ENCODE assay signal across 28 mouse cellular contexts in the genomic region with DNA sequence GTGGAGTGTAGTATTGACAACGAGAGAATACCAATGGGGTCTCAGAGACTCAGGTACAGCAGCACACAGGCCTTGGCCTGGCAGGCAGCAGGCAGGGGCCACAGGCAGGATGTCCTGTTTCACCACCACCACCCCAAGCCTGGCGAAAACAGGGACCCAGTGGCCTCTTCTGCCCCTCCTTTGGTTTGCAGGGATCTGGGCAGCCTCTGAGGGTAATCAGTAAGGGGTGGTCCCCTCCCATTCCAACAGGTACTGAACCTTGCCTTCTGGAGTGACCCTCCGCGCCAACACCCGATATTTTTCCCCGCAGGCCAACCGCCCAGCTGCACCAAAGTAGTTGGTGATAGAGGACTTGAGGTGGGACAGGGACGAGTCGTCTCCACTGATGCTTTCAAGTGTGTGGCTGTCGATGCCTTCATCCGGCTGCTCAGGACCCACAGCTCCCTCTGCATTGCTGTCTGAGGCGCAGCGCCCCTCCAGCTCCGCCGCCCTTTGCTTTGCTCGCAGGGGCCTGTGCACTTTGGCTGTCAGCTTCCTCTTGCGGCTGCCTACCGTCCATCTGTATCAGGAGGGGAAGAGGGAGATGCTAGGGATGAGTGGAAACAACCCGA. TPM values are rescaled to one million over a fixed set of nuclear protein-coding genes. Genes with fewer than 3 reads are reported as not detected.
"Had no signal": no experiment of that assay in that cellular context is flagged by ENCODE, and none has a peak within 500 bp of the region (broad histone marks: within the 10 kb centered on the region; RNA-seq: fewer than 3 reads in every experiment).

No protein-coding gene starts in this region.

- H3K27ac ChIP-seq: heart, embryonic 13.5 days; heart, embryonic 15.5 days; hindbrain, embryonic 13.5 days; hindbrain, embryonic 15.5 days; intestine, embryonic 15.5 days; layer of hippocampus, adult 2 months; left cerebral cortex, adult 2 months; limb, embryonic 10.5 days; limb, embryonic 12.5 days; liver, embryonic 13.5 days; liver, embryonic 15.5 days had no signal

- H3K9me3 ChIP-seq: heart, embryonic 13.5 days; heart, embryonic 15.5 days; hindbrain, embryonic 13.5 days; hindbrain, embryonic 15.5 days; intestine, embryonic 15.5 days; limb, embryonic 10.5 days; limb, embryonic 12.5 days; liver, embryonic 13.5 days; liver, embryonic 15.5 days had no signal

- DNase-seq: gastrocnemius, postnatal 14 days; gastrocnemius, postnatal 36 days; heart, adult 18-20 months; heart, postnatal 14 days; heart, postnatal 36 days; kidney, adult 18-20 months; kidney, adult 8-10 months; kidney, postnatal 10 days; kidney, postnatal 25 days; kidney, postnatal 4 days; liver; liver, embryonic 13.5 days had no signal

- H3K4me3 ChIP-seq: heart, embryonic 13.5 days; heart, embryonic 15.5 days; hindbrain, embryonic 13.5 days; hindbrain, embryonic 15.5 days; intestine, embryonic 15.5 days; layer of hippocampus, adult 2 months; left cerebral cortex, adult 2 months; limb, embryonic 10.5 days; limb, embryonic 12.5 days; liver, embryonic 13.5 days; liver, embryonic 15.5 days had no signal

- H3K4me1 ChIP-seq: heart, embryonic 13.5 days; heart, embryonic 15.5 days; hindbrain, embryonic 13.5 days; hindbrain, embryonic 15.5 days; intestine, embryonic 15.5 days; limb, embryonic 12.5 days had no signal

- H3K4me2 ChIP-seq: heart, embryonic 11.5 days; heart, embryonic 13.5 days; heart, embryonic 15.5 days; hindbrain, embryonic 13.5 days; hindbrain, embryonic 15.5 days; intestine, embryonic 15.5 days; limb, embryonic 12.5 days; liver, embryonic 11.5 days; liver, embryonic 13.5 days; liver, embryonic 15.5 days had no signal

- H3K27me3 ChIP-seq: heart, embryonic 13.5 days; heart, embryonic 15.5 days; hindbrain, embryonic 13.5 days; hindbrain, embryonic 15.5 days; intestine, embryonic 15.5 days; liver, embryonic 13.5 days; liver, embryonic 15.5 days had no signal

- H3K9ac ChIP-seq: heart, embryonic 13.5 days; heart, embryonic 15.5 days; hindbrain, embryonic 13.5 days; hindbrain, embryonic 15.5 days; intestine, embryonic 15.5 days; liver, embryonic 13.5 days; liver, embryonic 15.5 days had no signal

- H3K36me3 ChIP-seq: heart, embryonic 15.5 days; hindbrain, embryonic 13.5 days; hindbrain, embryonic 15.5 days; limb, embryonic 10.5 days; limb, embryonic 12.5 days had no signal

- ATAC-seq: inflammation-experienced regulatory T-cells, adult 6 months; intestine, embryonic 15.5 days; intestine, postnatal 0 days had no signal

RNA-seq across cellular contexts. Expression of a gene that starts 21.4 kb away (rescaled TPM):
- total RNA-seq: hematopoietic stem cell, adult 5-6 weeks had no signal
- polyA plus RNA-seq: hindbrain, embryonic 11.5 days; hindbrain, embryonic 13.5 days; inflammation-experienced regulatory T-cells, adult 6 months had no signal
